Mouse (Mus musculus) myocyte (in vitro differentiated cells): Measurements from ENCODE around the gene Rasgrp2. TPM values are rescaled to one million over a fixed set of nuclear protein-coding genes. Genes with fewer than 3 reads are reported as not detected.

Experiments used
- H3K27me3 ChIP-seq: one replicate; pipeline ENCODE4 v1.6.1; 2011; ENCODE audit not compliant: control insufficient read depth, insufficient read depth, insufficient read length
- H3K36me3 ChIP-seq: one replicate; pipeline ENCODE4 v1.6.1; 2011; ENCODE audit not compliant: control insufficient read depth, insufficient read depth
- H3K4me2 ChIP-seq: one replicate; pipeline ENCODE4 v1.6.1; 2011; ENCODE audit warnings: low read depth, control low read depth
- H3K4me3 ChIP-seq: one replicate; pipeline ENCODE4 v1.5.1; 2011; ENCODE audit warnings: mild to moderate bottlenecking, control low read depth, moderate library complexity
- H3K79me2 ChIP-seq: one replicate; pipeline ENCODE4 v1.6.1; 2011; ENCODE audit not compliant: control insufficient read depth, insufficient read depth
- H3ac ChIP-seq: one replicate; pipeline ENCODE4 v1.6.1; 2011; ENCODE audit not compliant: control insufficient read depth, insufficient read length
- CEBPB ChIP-seq: IDR thresholded peaks from 2 replicates; pipeline ENCODE4 v1.6.1; 2011; ENCODE audit warnings: mild to moderate bottlenecking, moderate library complexity; ENCODE audit not compliant: poor library complexity, insufficient read depth, severe bottlenecking
- E2F4 ChIP-seq: IDR thresholded peaks from one replicate; pipeline ENCODE4 v1.6.1; 2011; ENCODE audit warnings: mild to moderate bottlenecking, control low read depth, moderate library complexity; ENCODE audit not compliant: insufficient read depth
- MAX ChIP-seq: IDR thresholded peaks from one replicate; pipeline ENCODE4 v1.6.1; 2011; ENCODE audit warnings: low read depth, mild to moderate bottlenecking, control low read depth
- MYOD1 ChIP-seq, 3 experiments: IDR thresholded peaks; one replicate each; pipeline ENCODE4 v1.6.1; 2011; ENCODE audit warnings: control low read depth in 2 of 3, low read depth in 2 of 3, mild to moderate bottlenecking in 2 of 3, moderate library complexity in 1 of 3; ENCODE audit not compliant: insufficient read length in 2 of 3, control insufficient read depth in 1 of 3
- MYOG ChIP-seq, 3 experiments: IDR thresholded peaks; one replicate each; pipeline ENCODE4 v1.6.1; 2011; ENCODE audit warnings: control low read depth in 2 of 3, low read depth in 2 of 3, mild to moderate bottlenecking in 2 of 3; ENCODE audit not compliant: insufficient read length in 2 of 3, control insufficient read depth in 1 of 3, insufficient read depth in 1 of 3
- POLR2A ChIP-seq: IDR thresholded peaks from one replicate; pipeline ENCODE4 v1.6.1; 2011; ENCODE audit warnings: low read depth, mild to moderate bottlenecking, control low read depth, moderate library complexity; ENCODE audit not compliant: insufficient read length
- POLR2AphosphoS2 ChIP-seq: IDR thresholded peaks from one replicate; pipeline ENCODE4 v1.6.1; 2011; ENCODE audit warnings: low read depth, control low read depth; ENCODE audit not compliant: insufficient read length
- REST ChIP-seq: IDR thresholded peaks from one replicate; pipeline ENCODE4 v1.6.1; 2011; ENCODE audit warnings: mild to moderate bottlenecking, control low read depth, moderate library complexity; ENCODE audit not compliant: insufficient read depth, insufficient read length
- SRF ChIP-seq: IDR thresholded peaks from one replicate; pipeline ENCODE4 v1.6.1; 2011; ENCODE audit warnings: low read depth; ENCODE audit not compliant: control insufficient read depth, insufficient read length
- TCF12 ChIP-seq: IDR thresholded peaks from one replicate; pipeline ENCODE4 v1.6.1; 2011; ENCODE audit warnings: mild to moderate bottlenecking, control low read depth; ENCODE audit not compliant: poor library complexity, insufficient read depth, severe bottlenecking
- TCF3 ChIP-seq: IDR thresholded peaks from one replicate; pipeline ENCODE4 v1.6.1; 2011; ENCODE audit warnings: low read depth, control low read depth; ENCODE audit not compliant: insufficient read length
- USF1 ChIP-seq: IDR thresholded peaks from one replicate; pipeline ENCODE4 v1.6.1; 2011; ENCODE audit warnings: low read depth, mild to moderate bottlenecking, control low read depth, moderate library complexity
- polyA plus RNA-seq: library from polyadenylated mRNA; unstranded; fragments of >200 nt; fragmentation: generic; extraction: Trizol; gene quantifications from one replicate; pipeline ENCODE4 v1.2.1, GENCODE M21; 2012; ENCODE audit warnings: missing spikeins

The Rasgrp2 gene
- polyA plus RNA-seq, 1 experiment = 8.0 TPM

- Histone ChIP-seq H3K4me2 (peak overlapping the region; percentile 48), H3K79me2 (no peaks in the 10 kb centered on the region), H3K27me3 (peaks cover 88% of the 10 kb centered on the region), H3K4me3 (no peak overlapping the region), H3ac (no peak overlapping the region), H3K36me3 (no peaks in the 10 kb centered on the region)
- no peak for TF ChIP-seq TCF12
- TF ChIP-seq MYOD1 (IDR thresholded peaks at IDR 0.05; ENCODE audit: control insufficient read depth in 1 of 3, insufficient read length in 2 of 3, low read depth in 2 of 3) = no peak
- no peak for TF ChIP-seq TCF3
- TF ChIP-seq E2F4 = no peak
- TF ChIP-seq POLR2AphosphoS2 = no peak
- TF ChIP-seq CEBPB = no peak
- TF ChIP-seq MYOG (IDR thresholded peaks at IDR 0.05; ENCODE audit: control insufficient read depth in 1 of 3, insufficient read depth in 1 of 3, insufficient read length in 2 of 3, low read depth in 2 of 3) = no peak
- TF ChIP-seq POLR2A = no peak
- TF ChIP-seq SRF = no peak
- no peak for TF ChIP-seq MAX
- TF ChIP-seq USF1 = no peak
- TF ChIP-seq REST = no peak
Observed at GRCm38 (mm10) chr19:6448752-6449151, 49.6 kb downstream of the Rasgrp2 start.

- H3K79me2 ChIP-seq = no peaks in the 10 kb centered on the region
- peaks cover 88% of the 10 kb centered on the region for H3K27me3 ChIP-seq
- TF ChIP-seq USF1 = no peak
- TF ChIP-seq CEBPB = no peak
- H3K36me3 ChIP-seq = no peaks in the 10 kb centered on the region
- no peak overlapping the region for H3K4me2 ChIP-seq
- no peak overlapping the region for H3ac ChIP-seq
- H3K4me3 ChIP-seq = no peak overlapping the region
Observed at GRCm38 (mm10) chr19:6449841-6450240, 50.7 kb downstream of the Rasgrp2 start.

GRCm38 (mm10) chr19:6452030-6452494, 52.9 kb downstream of the Rasgrp2 start:
- H3K79me2 ChIP-seq = no peaks in the 10 kb centered on the region
- peaks cover 76% of the 10 kb centered on the region for H3K27me3 ChIP-seq
- no peak overlapping the region for H3K4me2 ChIP-seq
- no peak overlapping the region for H3K4me3 ChIP-seq
- H3K36me3 ChIP-seq = no peaks in the 10 kb centered on the region
- TF ChIP-seq TCF3 (no peak), TCF12 (no peak), POLR2A (no peak), E2F4 (no peak), SRF (no peak), MAX (no peak), MYOD1 (IDR thresholded peaks at IDR 0.05; ENCODE audit: control insufficient read depth in 1 of 3, insufficient read length in 2 of 3, low read depth in 2 of 3) (no peak), POLR2AphosphoS2 (no peak), CEBPB (no peak), USF1 (no peak), REST (no peak), MYOG (IDR thresholded peaks at IDR 0.05; ENCODE audit: control insufficient read depth in 1 of 3, insufficient read depth in 1 of 3, insufficient read length in 2 of 3, low read depth in 2 of 3) (no peak)
- H3ac ChIP-seq = no peak overlapping the region

GRCm38 (mm10) chr19:6452672-6453310, 53.7 kb downstream of the Rasgrp2 start:
- no peak overlapping the region for H3ac ChIP-seq
- H3K27me3 ChIP-seq = peaks cover 74% of the 10 kb centered on the region
- no peak overlapping the region for H3K4me3 ChIP-seq
- no peak overlapping the region for H3K4me2 ChIP-seq
- TF ChIP-seq TCF12 (no peak), MAX (no peak), TCF3 (no peak), POLR2AphosphoS2 (no peak), MYOG (IDR thresholded peaks at IDR 0.05; ENCODE audit: control insufficient read depth in 1 of 3, insufficient read depth in 1 of 3, insufficient read length in 2 of 3, low read depth in 2 of 3) (no peak)
- H3K79me2 ChIP-seq = no peaks in the 10 kb centered on the region
- no peaks in the 10 kb centered on the region for H3K36me3 ChIP-seq

GRCm38 (mm10) chr19:6453349-6453748, 54.2 kb downstream of the Rasgrp2 start:
- Histone ChIP-seq H3ac (no peak overlapping the region), H3K4me3 (no peak overlapping the region), H3K79me2 (no peaks in the 10 kb centered on the region), H3K36me3 (no peaks in the 10 kb centered on the region), H3K4me2 (no peak overlapping the region), H3K27me3 (peaks cover 78% of the 10 kb centered on the region)
- TF ChIP-seq USF1 (no peak), MYOG (IDR thresholded peaks at IDR 0.05; ENCODE audit: control insufficient read depth in 1 of 3, insufficient read depth in 1 of 3, insufficient read length in 2 of 3, low read depth in 2 of 3) (peak in 2 of 3 experiments; percentile 49 to 73), POLR2AphosphoS2 (no peak), TCF12 (no peak), E2F4 (no peak), MAX (no peak), SRF (no peak), REST (no peak), CEBPB (no peak), POLR2A (no peak), MYOD1 (IDR thresholded peaks at IDR 0.05; ENCODE audit: control insufficient read depth in 1 of 3, insufficient read length in 2 of 3, low read depth in 2 of 3) (peak in 2 of 3 experiments; percentile 23 to 41), TCF3 (peak; percentile 37)
